Mouse (Mus musculus): ENCODE data around the gene Ms4a7. TPM values are rescaled to one million over a fixed set of nuclear protein-coding genes. Genes with fewer than 3 reads are reported as not detected.

The Ms4a7 gene
- polyA plus RNA-seq, 1 experiment from 2014 or later = 2.2 TPM

Other genes with a start within 250 kb of the Ms4a7 start
- gene 1700017D01Rik, start 205.3 kb downstream of the Ms4a7 start, polyA plus RNA-seq (2016; fragmentation: Nextera tagmentation; extraction: Ambion mirVana) = not detected in 2 replicates
- gene 1700025F22Rik, start 170.8 kb downstream of the Ms4a7 start, polyA plus RNA-seq (2016; fragmentation: Nextera tagmentation; extraction: Ambion mirVana) = not detected in 2 replicates
- not detected in 2 replicates for gene Ms4a13, start 139.4 kb downstream of the Ms4a7 start, polyA plus RNA-seq (2016; fragmentation: Nextera tagmentation; extraction: Ambion mirVana)
- not detected in 2 replicates for gene Ms4a12, start 103.7 kb downstream of the Ms4a7 start, polyA plus RNA-seq (2016; fragmentation: Nextera tagmentation; extraction: Ambion mirVana)
- gene Ms4a1, start 69.9 kb downstream of the Ms4a7 start, polyA plus RNA-seq (2016; fragmentation: Nextera tagmentation; extraction: Ambion mirVana) = not detected in 2 replicates
- not detected in 2 replicates for gene Ms4a5, start 52.3 kb downstream of the Ms4a7 start, polyA plus RNA-seq (2016; fragmentation: Nextera tagmentation; extraction: Ambion mirVana)
- not detected in 2 replicates for gene Ms4a14, start 21.7 kb downstream of the Ms4a7 start, polyA plus RNA-seq (2016; fragmentation: Nextera tagmentation; extraction: Ambion mirVana)
- gene Ms4a4a, start 39.4 kb upstream of the Ms4a7 start, polyA plus RNA-seq (2016; fragmentation: Nextera tagmentation; extraction: Ambion mirVana) = 1.6 and 2.0 TPM in 2 replicates
- gene Ms4a4c, start 68.6 kb upstream of the Ms4a7 start, polyA plus RNA-seq (2016; fragmentation: Nextera tagmentation; extraction: Ambion mirVana) = 0.22 TPM in 1 of 2 replicates, not detected in the other
- gene Ms4a4b, start 107.4 kb upstream of the Ms4a7 start, polyA plus RNA-seq (2016; fragmentation: Nextera tagmentation; extraction: Ambion mirVana) = not detected in 2 replicates
- 1.8 and 2.5 TPM in 2 replicates for gene Ms4a6c, start 133.2 kb upstream of the Ms4a7 start, polyA plus RNA-seq (2016; fragmentation: Nextera tagmentation; extraction: Ambion mirVana)
- not detected in 2 replicates for gene Gm8369, start 149.8 kb upstream of the Ms4a7 start, polyA plus RNA-seq (2016; fragmentation: Nextera tagmentation; extraction: Ambion mirVana)
- gene Ms4a6b, start 180.4 kb upstream of the Ms4a7 start, polyA plus RNA-seq (2016; fragmentation: Nextera tagmentation; extraction: Ambion mirVana) = 2.3 and 2.9 TPM in 2 replicates
- 0.63 and 0.73 TPM in 2 replicates for gene Ms4a4d, start 200.7 kb upstream of the Ms4a7 start, polyA plus RNA-seq (2016; fragmentation: Nextera tagmentation; extraction: Ambion mirVana)

Data from limb, embryonic 12.5 days (tissue).